Mouse (Mus musculus) megakaryocyte, embryonic 14.5 days (primary cell): ENCODE data around the gene Klf13.

Experiments
- FLI1 ChIP-seq: IDR thresholded peaks from 2 replicates; pipeline ENCODE4 v1.6.1; 2012; ENCODE audit warnings: low read length, inconsistent platforms, mixed read lengths
- GATA1 ChIP-seq: IDR thresholded peaks from 3 replicates; pipeline ENCODE4 v1.6.1; 2012; ENCODE audit warnings: mixed read lengths, low read length, inconsistent platforms, borderline replicate concordance

GRCm38 (mm10) chr7:63921909-63922562 lies 16.7 kb downstream of the Klf13 start:
- TF ChIP-seq GATA1 (no peak), FLI1 (no peak)
